Mouse (Mus musculus) cerebellum, adult 18-20 months (tissue): ENCODE results near the gene Gsdma2.
A peak's percentile ranks its signal among the peaks of the same experiment; 100 is the strongest.
"Not testable (repeated sequence)": the region's sequence is repeated elsewhere in the genome, so short reads cannot be mapped to it uniquely, and the experiment has no call there.

ENCODE experiments used
- DNase-seq, 2 experiments: peaks; one replicate each; pipeline ENCODE4 v3.0.0; 2021

Gsdma2 gene

GRCm38 (mm10) chr11:98646459-98646858, at the start of gene Gsdma2:
TSS of gene Gsdma2 (plus strand) at chr11:98646759.
- no peak for DNase-seq

- no peak for DNase-seq
These were observed 49.2 kb upstream of the Gsdma2 start for GRCm38 (mm10) chr11:98597363-98597762.

- DNase-seq: no peak
These were observed 48.6 kb upstream of the Gsdma2 start, which contains the start of gene Lrrc3c for GRCm38 (mm10) chr11:98597991-98598390. TSS of gene Lrrc3c (plus strand) at chr11:98598291.

- DNase-seq: peak; percentile 63 to 65
These were observed 47.7 kb upstream of the Gsdma2 start for GRCm38 (mm10) chr11:98598851-98599290.

- peak in 1 of 2 experiments; percentile 50 for DNase-seq
These were observed 47.3 kb upstream of the Gsdma2 start for GRCm38 (mm10) chr11:98599291-98599690.

GRCm38 (mm10) chr11:98602090-98602690, 44.4 kb upstream of the Gsdma2 start:
- DNase-seq: no peak

GRCm38 (mm10) chr11:98603953-98604352, 42.6 kb upstream of the Gsdma2 start:
- DNase-seq: no peak

- not testable (repeated sequence) for DNase-seq
These were observed 41.6 kb upstream of the Gsdma2 start for GRCm38 (mm10) chr11:98604911-98605310.

GRCm38 (mm10) chr11:98606763-98607162, 39.8 kb upstream of the Gsdma2 start:
- peak in 1 of 2 experiments; percentile 37 for DNase-seq

- no peak for DNase-seq
These were observed 25.8 kb upstream of the Gsdma2 start for GRCm38 (mm10) chr11:98620791-98621190.

- not testable (repeated sequence) for DNase-seq
These were observed 22.6 kb upstream of the Gsdma2 start for GRCm38 (mm10) chr11:98623981-98624380.

GRCm38 (mm10) chr11:98624381-98624780, 22.2 kb upstream of the Gsdma2 start:
- DNase-seq: not testable (repeated sequence)

- no peak for DNase-seq
These were observed 20.7 kb upstream of the Gsdma2 start, which contains the start of the genes Gm12355 and Gsdma3 for GRCm38 (mm10) chr11:98625611-98626410. TSS of gene Gm12355 (minus strand) at chr11:98625661. TSS of gene Gsdma3 (plus strand) at chr11:98626360.

GRCm38 (mm10) chr11:98628706-98629105, 17.9 kb upstream of the Gsdma2 start:
- no peak for DNase-seq

- no peak for DNase-seq
These were observed 15.9 kb upstream of the Gsdma2 start for GRCm38 (mm10) chr11:98630646-98631045.

- peak in 1 of 2 experiments; percentile 12 for DNase-seq
These were observed 11.1 kb upstream of the Gsdma2 start for GRCm38 (mm10) chr11:98635312-98635970.

GRCm38 (mm10) chr11:98637501-98637900, 9.1 kb upstream of the Gsdma2 start:
- no peak for DNase-seq

GRCm38 (mm10) chr11:98640091-98640490, 6.5 kb upstream of the Gsdma2 start:
- DNase-seq: no peak

- no peak for DNase-seq
These were observed 1.8 kb upstream of the Gsdma2 start for GRCm38 (mm10) chr11:98644757-98645156.

- no peak for DNase-seq
These were observed 613 bp upstream of the Gsdma2 start for GRCm38 (mm10) chr11:98645946-98646345.

GRCm38 (mm10) chr11:98655076-98655475, 8.5 kb downstream of the Gsdma2 start:
- DNase-seq: peak; percentile 22

GRCm38 (mm10) chr11:98660517-98660916, 14.0 kb downstream of the Gsdma2 start:
- peak; percentile 32 to 38 for DNase-seq

GRCm38 (mm10) chr11:98664091-98664490, 17.5 kb downstream of the Gsdma2 start, which contains the start of gene Gsdma:
TSS of gene Gsdma (plus strand) at chr11:98664351.
- no peak for DNase-seq
